Mouse (Mus musculus) adrenal gland, postnatal 10 days (tissue): ENCODE results near the gene Rab11fip4. TPM values are rescaled to one million over a fixed set of nuclear protein-coding genes. Genes with fewer than 3 reads are reported as not detected.

Source experiments
- DNase-seq: peaks from one replicate; pipeline ENCODE4 v3.0.0; 2021; ENCODE audit warnings: mixed read lengths
- total RNA-seq, 2 experiments: library from RNA; stranded (reverse); gene quantifications; 2 replicates each; pipeline ENCODE4 v1.2.3; 2021

Rab11fip4 gene
- total RNA-seq, 2 experiments from 2014 or later, result 5.1 to 5.9 TPM

- DNase-seq, result no peak
These were observed 122.2 kb downstream of the Rab11fip4 start for GRCm38 (mm10) chr11:79713184-79713583.

- DNase-seq, result no peak
These were observed 122.7 kb downstream of the Rab11fip4 start for GRCm38 (mm10) chr11:79713678-79714077.

- no peak for DNase-seq
These were observed 123.2 kb downstream of the Rab11fip4 start for GRCm38 (mm10) chr11:79714082-79714742.

GRCm38 (mm10) chr11:79714743-79715110, 123.7 kb downstream of the Rab11fip4 start:
- no peak for DNase-seq

GRCm38 (mm10) chr11:79715316-79715715, 124.3 kb downstream of the Rab11fip4 start:
- DNase-seq, result peak; percentile 73

GRCm38 (mm10) chr11:79715733-79716452, 124.9 kb downstream of the Rab11fip4 start:
- DNase-seq, result peak; percentile 71

- DNase-seq, result no peak
These were observed 125.4 kb downstream of the Rab11fip4 start for GRCm38 (mm10) chr11:79716453-79716749.

- DNase-seq, result no peak
These were observed 126.3 kb downstream of the Rab11fip4 start for GRCm38 (mm10) chr11:79717271-79717670.

- DNase-seq, result no peak
These were observed 126.8 kb downstream of the Rab11fip4 start for GRCm38 (mm10) chr11:79717801-79718200.

GRCm38 (mm10) chr11:79718202-79718601, 127.2 kb downstream of the Rab11fip4 start:
- no peak for DNase-seq

GRCm38 (mm10) chr11:79718829-79719346, 127.9 kb downstream of the Rab11fip4 start:
- peak; percentile 60 for DNase-seq

GRCm38 (mm10) chr11:79720737-79721136, 129.7 kb downstream of the Rab11fip4 start:
- DNase-seq, result no peak

- DNase-seq, result no peak
These were observed 131.8 kb downstream of the Rab11fip4 start for GRCm38 (mm10) chr11:79722811-79723210.

GRCm38 (mm10) chr11:79725005-79725404, 134.0 kb downstream of the Rab11fip4 start:
- no peak for DNase-seq

- DNase-seq, result peak; percentile 83
These were observed 138.4 kb downstream of the Rab11fip4 start for GRCm38 (mm10) chr11:79729231-79730047.

- no peak for DNase-seq
These were observed 139.4 kb downstream of the Rab11fip4 start for GRCm38 (mm10) chr11:79730462-79730861.

- DNase-seq, result no peak
These were observed 140.5 kb downstream of the Rab11fip4 start for GRCm38 (mm10) chr11:79731476-79731875.

- no peak for DNase-seq
These were observed 142.0 kb downstream of the Rab11fip4 start for GRCm38 (mm10) chr11:79733013-79733412.

GRCm38 (mm10) chr11:79736232-79737006, 145.4 kb downstream of the Rab11fip4 start:
- DNase-seq, result no peak

GRCm38 (mm10) chr11:79737126-79737697, 146.2 kb downstream of the Rab11fip4 start:
- no peak for DNase-seq

- DNase-seq, result no peak
These were observed 147.0 kb downstream of the Rab11fip4 start for GRCm38 (mm10) chr11:79737865-79738502.
